Mouse (Mus musculus) frontal cortex, adult (tissue): Measurements from ENCODE around the gene Nhsl2.
A peak's percentile ranks its signal among the peaks of the same experiment; 100 is the strongest.

Source experiments
- ATAC-seq: cut with Nextera tagmentation; 2 replicates; pipeline ENCODE4 v1.9.2; 2017; ENCODE audit warnings: mild to moderate bottlenecking, moderate library complexity, mixed read lengths; ENCODE audit not compliant: low TSS enrichment

The Nhsl2 gene

GRCm38 (mm10) chrX:102042386-102042785 is 193.2 kb downstream of the Nhsl2 start:
- no peak for ATAC-seq

GRCm38 (mm10) chrX:102050552-102050951 is 201.4 kb downstream of the Nhsl2 start:
- ATAC-seq = no peak

- ATAC-seq = no peak
Observed at GRCm38 (mm10) chrX:102051225-102051624, 202.0 kb downstream of the Nhsl2 start.

GRCm38 (mm10) chrX:102053371-102053770 is 204.2 kb downstream of the Nhsl2 start:
- no peak for ATAC-seq

- ATAC-seq = no peak
Observed at GRCm38 (mm10) chrX:102054009-102054408, 204.8 kb downstream of the Nhsl2 start.

- ATAC-seq = no peak
Observed at GRCm38 (mm10) chrX:102059437-102059836, 210.3 kb downstream of the Nhsl2 start.

- ATAC-seq = no peak
Observed at GRCm38 (mm10) chrX:102060243-102060642, 211.1 kb downstream of the Nhsl2 start.

GRCm38 (mm10) chrX:102060891-102061290 is 211.7 kb downstream of the Nhsl2 start:
- ATAC-seq = no peak

GRCm38 (mm10) chrX:102064062-102064461 is 214.9 kb downstream of the Nhsl2 start:
- ATAC-seq = no peak

- ATAC-seq = no peak
Observed at GRCm38 (mm10) chrX:102065213-102065775, 216.1 kb downstream of the Nhsl2 start.

GRCm38 (mm10) chrX:102066134-102066533 is 216.9 kb downstream of the Nhsl2 start:
- peak; percentile 48 for ATAC-seq

- 0 out of 2 replicates have a peak, but pooled peaks have one; percentile 18 for ATAC-seq
Observed at GRCm38 (mm10) chrX:102067118-102067517, 217.9 kb downstream of the Nhsl2 start.

GRCm38 (mm10) chrX:102068811-102069540 is 219.8 kb downstream of the Nhsl2 start:
- ATAC-seq = no peak

GRCm38 (mm10) chrX:102070591-102071471 is 221.6 kb downstream of the Nhsl2 start, which contains the start of gene Rtl5:
TSS of gene Rtl5 (minus strand) at chrX:102071304.
- ATAC-seq = peak; percentile 86

- no peak for ATAC-seq
Observed at GRCm38 (mm10) chrX:102071517-102071916, 222.3 kb downstream of the Nhsl2 start.

- no peak for ATAC-seq
Observed at GRCm38 (mm10) chrX:102073605-102074325, 224.6 kb downstream of the Nhsl2 start.

- no peak for ATAC-seq
Observed at GRCm38 (mm10) chrX:102074435-102074834, 225.2 kb downstream of the Nhsl2 start.

GRCm38 (mm10) chrX:102075158-102075557 is 226.0 kb downstream of the Nhsl2 start:
- no peak for ATAC-seq

GRCm38 (mm10) chrX:102076886-102077765 is 227.9 kb downstream of the Nhsl2 start:
- ATAC-seq = 0 out of 2 replicates have a peak, but pooled peaks have one; percentile 27

GRCm38 (mm10) chrX:102081076-102081475 is 231.9 kb downstream of the Nhsl2 start:
- no peak for ATAC-seq
